ENCODE assay signal across 8 mouse cellular contexts in genomic region chr9:53975122-53975518, GRCm38 (mm10). TPM values are rescaled to one million over a fixed set of nuclear protein-coding genes. Genes with fewer than 3 reads are reported as not detected.
DNase-seq lines count a peak whose midpoint lies in the region; ATAC-seq and TF ChIP-seq lines count a peak whose summit lies in the region.

Gene Elmod1, minus strand, starts transcription at chr9:53975301.

- TF ChIP-seq POLR2A in liver, adult 2 months (IDR thresholded peaks at IDR 0.05; ENCODE audit: extremely low read depth, insufficient read depth, low read length): no peak

- no peak for TF ChIP-seq CTCF in liver, adult 2 months (IDR thresholded peaks at IDR 0.05; ENCODE audit: low read depth, low read length)

- peak; percentile 78 for ATAC-seq in frontal cortex, adult (ENCODE audit: low TSS enrichment)
- no peak for ATAC-seq in monocyte, adult 5-6 weeks (replicated peaks; ENCODE audit: insufficient number of reproducible peaks, low FRiP score, low TSS enrichment, poor library complexity, severe bottlenecking)

- H3K36me3 ChIP-seq in liver, adult 2 months (ENCODE audit: control insufficient read depth, insufficient read depth, low read length): no peaks in the 10 kb centered on the region

- H3K27ac ChIP-seq in liver, adult 2 months (replicated peaks; ENCODE audit: insufficient read depth, low read depth, low read length): no peak within 1 kb of the TSS

- peak within 1 kb of the TSS; percentile 12; the same call in 1 of the 2 replicates for H3K4me3 ChIP-seq in liver, adult 2 months (ENCODE audit: insufficient read depth, low read depth, low read length)

- WGBS in liver, adult 2 months: 2% methylated on average over 36 of the region's 36 CpGs

- H3K4me1 ChIP-seq in liver, adult 2 months (ENCODE audit: control insufficient read depth, insufficient read depth, low read length): peaks cover 3% of the 10 kb centered on the region; the same call in 1 of the 2 replicates

- DNase-seq in lung, adult 18-20 months: peak; percentile 11 to 43
- no peak for DNase-seq in lung, postnatal 14 days
- peak; percentile 69 for DNase-seq in cerebellum, adult 8-10 months
- DNase-seq in kidney, postnatal 10 days: peak; percentile 58
- no peak for DNase-seq in liver, adult 2 months (ENCODE audit: extremely low read depth, low read depth, low spot score)
- peak; percentile 19 for DNase-seq in ovary, postnatal 14 days (ENCODE audit: low spot score)

- H3K27me3 ChIP-seq in liver, adult 2 months (ENCODE audit: control insufficient read depth, insufficient read depth, low read length): peaks cover 8% of the 10 kb centered on the region

- H3K79me2 ChIP-seq in liver, adult 2 months (ENCODE audit: control insufficient read depth, insufficient read depth, low read length): no peaks in the 10 kb centered on the region

- no peak within 1 kb of the TSS for H3K9ac ChIP-seq in liver, adult 2 months (ENCODE audit: low read depth, low read length)

RNA-seq across cellular contexts. Expression of gene Elmod1, which starts in this region (rescaled TPM):
- 0.07 TPM in 1 of 2 replicates, not detected in the other for total RNA-seq in liver, adult 2 months (2014; rRNA removed)
- not detected in 2 replicates for polyA plus RNA-seq in liver, adult 2 months (2012; rRNA removed)
- not detected in 3 replicates for total RNA-seq in monocyte, adult 5-6 weeks (2017)

Comparison
In these comparisons a context has a peak if more than half of its experiments do, and no peak if none do; other contexts are left out.
1. DNase-seq: peak in lung, adult 18-20 months (2 of 2), cerebellum, adult 8-10 months (single experiment), kidney, postnatal 10 days (single experiment) and ovary, postnatal 14 days (single experiment); none in lung, postnatal 14 days (single experiment) and liver, adult 2 months (single experiment).